Mouse (Mus musculus) testis, adult 2 months (tissue): ENCODE measurements around the gene Myo10.

Experiments used
- CTCF ChIP-seq: fragments of 200-500 bp; IDR thresholded peaks from 2 replicates; pipeline ENCODE4 v1.5.1; 2012; ENCODE audit warnings: low read depth, mild to moderate bottlenecking, inconsistent platforms, low read length, moderate library complexity; ENCODE audit not compliant: control insufficient read depth, insufficient read depth, insufficient replicate concordance
- POLR2A ChIP-seq: fragments of 200-500 bp; IDR thresholded peaks from 2 replicates; pipeline ENCODE4 v1.6.1; 2012; ENCODE audit warnings: low read depth, mild to moderate bottlenecking, inconsistent platforms, low read length, moderate library complexity; ENCODE audit not compliant: control insufficient read depth

DNA sequence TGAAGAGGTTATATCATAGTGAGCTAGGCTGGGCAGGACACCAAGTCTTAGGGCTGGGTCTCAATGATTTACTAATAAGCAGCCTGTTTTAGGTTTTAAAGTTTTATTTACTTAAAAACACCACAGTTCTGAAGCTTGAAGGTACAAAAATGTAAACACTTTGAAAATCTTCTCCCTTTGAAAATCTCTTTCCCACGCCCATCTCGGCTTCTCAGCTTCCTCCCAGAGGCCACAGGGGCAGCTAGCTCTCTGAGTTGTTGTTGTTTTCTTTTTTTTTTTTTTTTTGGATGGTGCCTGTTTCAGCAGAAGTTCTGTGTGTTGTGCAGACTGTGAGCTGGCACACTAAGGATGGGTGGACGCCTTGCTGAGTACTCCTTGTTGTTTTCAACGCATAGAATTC lies 222.4 kb downstream of the Myo10 start:
- TF ChIP-seq CTCF = no peak
- TF ChIP-seq POLR2A = no peak
